Mouse (Mus musculus) right cerebral cortex, postnatal 4 days (tissue): ENCODE measurements around the gene Ctsh.
"Not testable (repeated sequence)": the region's sequence is repeated elsewhere in the genome, so short reads cannot be mapped to it uniquely, and the experiment has no call there.

Experiments used
- DNase-seq: peaks from one replicate; pipeline ENCODE4 v3.0.0-alpha.2; 2022

Gene Ctsh

GRCm38 (mm10) chr9:90053852-90054251, at the start of gene Ctsh:
Ctsh (plus strand) TSS chr9:90054152.
- no peak for DNase-seq

- no peak for DNase-seq
These were observed 47.5 kb upstream of the Ctsh start for GRCm38 (mm10) chr9:90006432-90006831.

DNA sequence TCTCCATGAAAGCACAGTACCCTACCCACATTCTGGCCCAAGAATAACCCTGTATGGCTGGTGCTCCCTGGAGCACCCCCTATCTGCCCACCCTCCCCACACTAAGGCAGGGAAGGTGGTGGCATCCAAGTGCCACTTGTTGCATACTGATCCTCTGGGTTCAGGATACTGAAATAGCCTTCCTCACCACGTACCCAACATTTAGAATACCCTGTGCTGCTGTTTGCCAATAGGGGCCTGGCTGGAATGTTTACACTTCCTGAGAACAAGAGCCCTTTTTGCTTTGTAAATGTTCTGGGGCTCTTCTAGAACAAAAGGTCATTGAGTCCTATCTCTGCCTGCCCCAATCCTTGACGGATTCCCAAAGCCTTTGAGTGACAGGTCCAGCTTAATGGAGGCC, 46.9 kb upstream of the Ctsh start:
- DNase-seq, result no peak

DNA sequence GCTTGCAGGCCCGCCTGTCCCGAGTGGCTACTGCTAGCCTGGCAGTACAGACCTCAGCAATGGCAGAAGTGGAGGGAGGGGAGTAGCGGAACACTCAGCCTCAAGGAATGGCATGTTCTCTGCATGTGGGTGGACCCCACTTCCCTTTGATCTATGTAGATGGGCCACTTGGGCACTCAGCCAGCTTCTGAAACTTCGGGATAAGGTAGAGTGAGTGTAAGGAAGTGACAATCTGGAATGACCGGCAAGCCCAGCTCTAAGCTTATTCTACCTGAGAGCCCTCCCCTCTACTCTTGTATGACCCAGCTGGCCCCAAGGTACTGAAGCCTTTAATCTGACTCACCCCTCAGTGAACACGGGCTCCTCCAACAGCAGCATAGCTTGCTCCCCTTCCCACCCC, 45.8 kb upstream of the Ctsh start:
- no peak for DNase-seq

DNA sequence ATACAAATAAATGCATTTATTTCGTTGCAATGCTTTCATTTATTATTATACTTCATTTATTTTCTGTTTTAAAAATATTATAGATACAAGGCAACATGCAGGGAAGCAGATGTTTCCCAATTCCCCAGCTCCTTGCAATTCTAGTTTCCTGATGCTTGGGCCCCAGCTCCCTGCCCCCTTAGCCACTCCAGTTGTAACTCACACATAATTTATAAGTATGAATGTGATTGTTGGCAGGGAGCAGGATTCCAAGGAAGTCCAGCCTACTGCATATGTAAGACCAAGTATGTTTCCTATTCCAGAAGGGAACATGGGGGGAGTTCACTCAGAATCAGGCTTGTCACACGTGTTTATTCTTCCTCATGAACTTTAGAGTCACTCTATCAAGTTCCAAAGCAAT, 42.1 kb upstream of the Ctsh start:
- no peak for DNase-seq

DNA sequence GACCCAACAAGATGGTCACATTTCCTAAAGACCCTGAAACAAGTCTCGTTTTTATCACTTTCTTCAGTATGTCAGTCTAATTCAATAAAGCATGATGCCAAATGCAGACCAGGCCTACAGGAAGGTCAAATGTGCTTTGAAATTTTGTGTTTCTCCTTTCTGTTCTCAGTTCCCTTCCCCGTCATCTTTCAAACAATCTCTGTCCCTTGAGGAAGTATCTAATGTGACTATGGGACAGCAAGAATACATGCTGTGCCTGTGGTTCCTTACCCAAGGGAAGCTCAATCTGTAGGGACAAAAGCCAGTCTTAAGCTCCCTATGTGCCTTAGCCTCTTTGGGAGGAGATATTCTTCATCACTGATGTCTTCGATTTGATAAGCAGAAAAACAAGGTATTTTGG, 39.3 kb upstream of the Ctsh start:
- DNase-seq, result no peak

GRCm38 (mm10) chr9:90016204-90016603, 37.7 kb upstream of the Ctsh start:
- DNase-seq, result no peak

- peak; percentile 10 for DNase-seq
These were observed 33.1 kb upstream of the Ctsh start for GRCm38 (mm10) chr9:90020866-90021265.

DNA sequence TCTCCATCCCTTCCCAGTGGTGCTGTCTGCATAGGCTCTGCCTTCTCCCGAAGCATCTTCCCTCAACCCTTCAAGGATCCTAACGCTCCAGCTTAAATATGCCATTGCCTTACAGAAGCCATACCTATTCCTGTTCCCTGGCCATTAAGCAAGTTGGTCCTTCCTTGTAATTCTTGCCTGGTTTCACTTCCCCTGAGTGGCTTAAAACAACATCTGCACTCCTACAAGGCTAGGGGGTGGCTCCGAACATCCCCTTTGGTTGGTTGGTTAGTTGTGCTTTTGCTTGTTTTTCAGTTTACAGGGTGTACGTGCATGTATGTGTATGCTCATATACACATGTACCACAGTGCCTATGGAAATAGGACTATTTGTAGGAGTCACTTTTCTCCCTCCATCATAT, 32.5 kb upstream of the Ctsh start:
- DNase-seq, result no peak

GRCm38 (mm10) chr9:90027709-90028108, 26.2 kb upstream of the Ctsh start:
- DNase-seq, result no peak

DNA sequence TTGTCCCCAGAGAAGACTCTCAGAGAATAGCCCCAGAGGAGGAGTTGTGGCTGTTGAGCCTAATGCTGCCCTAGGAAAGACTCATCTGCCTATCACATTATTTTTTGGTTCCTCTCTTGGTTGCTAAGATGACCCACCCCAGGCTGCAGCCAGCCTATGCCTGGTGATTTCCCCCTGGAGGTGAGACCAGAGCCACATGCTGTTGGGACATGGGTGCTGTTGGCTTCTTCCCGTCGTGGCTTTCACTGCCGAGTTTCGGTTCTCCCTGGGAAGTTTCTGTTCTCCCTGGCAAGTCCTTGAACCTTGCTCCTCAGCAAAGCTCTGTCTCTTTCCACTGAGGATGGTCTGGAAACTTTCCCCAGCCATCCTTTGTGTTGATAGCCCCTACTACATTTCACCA, 20.0 kb upstream of the Ctsh start:
- no peak for DNase-seq

DNA sequence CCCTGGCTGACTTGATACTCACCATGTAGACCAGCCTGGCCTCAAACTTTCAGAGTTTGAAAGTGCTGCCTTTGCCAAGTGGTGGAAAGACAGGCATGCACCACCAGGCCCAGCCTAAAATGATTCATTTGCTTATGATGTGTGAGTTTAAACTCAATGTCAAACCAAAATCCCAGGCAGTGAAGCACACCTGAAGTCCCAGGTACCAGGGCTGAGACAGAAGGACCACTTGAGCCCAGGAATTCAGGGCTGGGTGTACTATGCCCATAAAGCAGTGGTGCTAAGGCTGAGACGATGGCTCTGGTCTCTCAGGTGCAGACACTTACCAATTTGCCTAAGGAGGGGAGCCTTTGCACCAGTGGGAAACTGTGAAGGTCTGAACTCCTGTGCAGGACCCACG, 18.8 kb upstream of the Ctsh start:
- DNase-seq, result no peak

DNA sequence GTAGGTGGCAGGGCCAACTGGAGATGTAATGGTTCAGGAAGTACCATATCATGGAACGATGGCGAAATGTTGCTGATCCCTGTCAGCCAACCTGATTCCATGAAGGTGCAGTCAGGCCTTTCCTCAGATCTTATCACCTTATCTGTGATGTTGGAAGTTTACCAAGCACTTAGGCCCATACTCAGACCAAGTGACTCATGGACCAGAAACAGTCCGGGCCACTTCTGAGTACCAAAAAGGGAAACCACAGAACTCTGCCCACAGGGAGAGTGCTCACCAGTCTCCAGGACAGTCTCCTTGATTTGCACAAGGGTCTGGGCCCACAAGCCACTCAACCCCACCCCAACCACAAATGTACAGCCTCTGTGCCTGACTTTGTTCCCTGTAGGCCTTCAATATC, 18.2 kb upstream of the Ctsh start:
- no peak for DNase-seq

GRCm38 (mm10) chr9:90036313-90036712, 17.6 kb upstream of the Ctsh start:
- DNase-seq, result no peak

DNA sequence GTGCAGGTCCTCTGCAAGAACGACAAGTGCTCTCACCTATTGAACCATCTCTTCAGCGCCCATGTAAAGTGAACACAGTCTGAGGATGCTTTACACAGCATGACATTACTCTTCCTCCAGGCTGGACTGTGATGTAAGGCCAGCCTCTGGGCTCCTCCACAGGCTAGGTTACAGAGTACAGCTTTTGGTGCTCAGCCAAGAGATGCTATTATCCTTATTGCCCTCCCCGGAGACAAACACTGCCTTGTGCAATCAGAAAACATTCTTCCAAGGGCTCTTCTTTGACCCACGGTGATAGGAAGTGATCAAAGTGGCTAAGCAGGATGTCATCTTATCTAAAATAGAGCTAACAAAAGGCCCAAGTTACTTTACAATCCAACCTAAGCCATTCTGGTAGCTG, 15.4 kb upstream of the Ctsh start:
- DNase-seq, result no peak

GRCm38 (mm10) chr9:90040916-90041315, 13.0 kb upstream of the Ctsh start:
- DNase-seq, result no peak

- DNase-seq, result no peak
These were observed 12.4 kb upstream of the Ctsh start for GRCm38 (mm10) chr9:90041556-90041955.

DNA sequence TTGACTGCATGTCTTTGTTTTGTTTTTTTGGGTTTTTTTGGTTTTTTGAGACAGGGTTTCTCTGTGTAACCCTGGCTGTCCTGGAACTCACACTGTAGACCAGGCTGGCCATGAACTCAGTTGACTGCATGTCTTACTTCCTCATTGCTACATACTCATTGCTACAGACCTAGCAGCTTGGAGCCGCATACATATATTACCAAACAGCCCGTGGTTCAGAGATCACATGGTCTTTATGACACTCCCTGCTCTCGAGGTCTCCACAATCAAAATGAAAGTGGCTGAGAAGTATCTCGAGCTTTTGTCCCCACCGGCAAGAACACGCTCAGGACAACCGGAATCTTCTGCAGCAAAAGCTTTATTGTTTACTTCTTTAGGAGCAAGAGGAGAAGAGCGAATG, 11.0 kb upstream of the Ctsh start:
- not testable (repeated sequence) for DNase-seq

DNA sequence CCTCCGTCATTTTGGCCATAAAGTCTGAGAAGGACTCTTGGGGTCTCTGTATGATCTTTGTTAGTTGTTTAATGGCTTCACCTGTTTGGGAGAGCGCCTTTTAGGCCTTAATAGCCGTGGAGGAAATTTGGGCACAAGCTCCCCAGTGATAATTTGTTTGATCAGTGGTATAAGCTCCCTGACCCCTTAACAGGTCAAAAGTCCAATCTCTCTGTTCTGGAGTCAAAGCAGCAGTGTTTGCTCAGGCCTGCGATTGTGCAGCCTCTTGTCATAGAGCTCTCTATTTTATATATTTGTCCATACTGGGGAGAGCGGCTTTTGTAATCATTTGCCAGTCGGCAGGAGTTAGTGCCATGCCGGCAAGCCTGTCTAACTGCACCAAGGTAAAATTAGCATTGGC, 8.8 kb upstream of the Ctsh start:
- no peak for DNase-seq

- no peak for DNase-seq
These were observed 5.9 kb upstream of the Ctsh start for GRCm38 (mm10) chr9:90047937-90048627.

GRCm38 (mm10) chr9:90054371-90055145, 606 bp downstream of the Ctsh start:
- peak; percentile 20 for DNase-seq

GRCm38 (mm10) chr9:90055409-90055808, 1.5 kb downstream of the Ctsh start:
- DNase-seq, result no peak

DNA sequence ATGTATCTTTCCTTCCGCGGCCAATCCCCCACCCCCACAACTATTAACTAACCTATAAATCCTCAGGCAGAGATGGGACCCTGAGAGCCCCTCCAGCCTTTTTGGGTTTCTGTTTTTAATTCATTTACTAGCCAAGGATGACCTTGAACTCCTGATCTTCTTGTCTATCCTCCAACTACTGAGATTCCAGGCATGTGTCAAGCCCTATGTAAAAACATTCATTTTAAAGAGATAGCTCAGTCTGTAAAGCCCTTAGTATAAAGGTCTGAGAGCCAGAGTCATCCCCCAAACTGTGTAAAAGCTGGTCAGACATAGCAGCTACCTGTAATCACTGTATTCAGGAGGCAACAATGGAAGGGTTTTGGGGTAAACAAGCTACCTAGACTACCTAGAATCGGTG, 2.0 kb downstream of the Ctsh start:
- no peak for DNase-seq

DNA sequence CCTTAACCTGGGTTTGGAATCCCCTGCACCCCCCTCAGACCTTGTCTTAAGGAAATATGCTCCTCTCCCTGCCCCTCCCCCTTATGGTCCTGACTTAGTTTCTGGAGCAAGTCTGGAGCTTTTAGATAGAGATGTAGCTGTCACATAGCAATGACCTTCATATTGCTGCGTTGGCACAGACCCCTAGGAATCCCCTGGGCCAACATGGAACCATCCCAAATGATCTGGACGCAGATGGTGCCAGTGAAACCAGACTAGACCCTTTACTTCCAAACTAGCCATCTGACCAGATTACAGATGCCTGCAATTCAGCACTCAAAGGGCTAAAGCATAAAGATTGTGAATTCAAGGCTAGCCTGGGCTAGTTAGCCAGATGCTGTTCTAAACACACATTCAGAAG, 2.8 kb downstream of the Ctsh start:
- DNase-seq, result no peak
